Mouse (Mus musculus) ES-E14 (cell line): ENCODE data around the gene Olfr66.

Experiments
- CHD2 ChIP-seq: IDR thresholded peaks from 2 replicates; pipeline ENCODE4 v1.6.1; 2014; ENCODE audit warnings: mild to moderate bottlenecking, low read depth, low read length, inconsistent platforms
- HCFC1 ChIP-seq: IDR thresholded peaks from 2 replicates; pipeline ENCODE4 v1.6.1; 2012; ENCODE audit warnings: low read length, inconsistent platforms, borderline replicate concordance; ENCODE audit not compliant: insufficient read depth
- MAFK ChIP-seq: IDR thresholded peaks from 2 replicates; pipeline ENCODE4 v1.6.1; 2014; ENCODE audit warnings: mild to moderate bottlenecking, low read depth, low read length, inconsistent platforms; ENCODE audit not compliant: insufficient read depth
- ZC3H11A ChIP-seq: IDR thresholded peaks from 2 replicates; pipeline ENCODE4 v1.6.1; 2012; ENCODE audit warnings: low read depth, mild to moderate bottlenecking, inconsistent platforms, low read length, borderline replicate concordance

DNA sequence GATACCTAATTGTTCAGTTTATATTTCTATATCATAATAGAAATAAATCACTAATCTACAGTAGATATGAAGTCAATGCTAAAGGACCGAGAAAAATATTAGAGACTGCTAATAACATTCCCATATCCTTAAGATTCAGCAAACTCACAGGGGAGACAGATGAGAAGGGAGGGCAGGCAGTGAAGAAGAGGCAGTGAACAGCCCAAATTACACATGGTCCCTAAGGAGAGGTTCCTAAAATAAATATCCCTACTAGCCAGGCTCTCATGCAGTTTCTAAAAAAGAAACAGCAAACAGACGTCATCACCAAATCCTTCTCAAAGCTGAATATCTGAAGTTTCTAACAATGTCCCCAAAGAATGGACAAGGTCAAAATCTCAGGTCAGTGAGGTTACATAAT lies 17.1 kb upstream of the Olfr66 start, which contains the start of gene Olfr65:
- no peak for TF ChIP-seq CHD2
- no peak for TF ChIP-seq ZC3H11A
- no peak for TF ChIP-seq HCFC1
- no peak for TF ChIP-seq MAFK
